Mouse (Mus musculus) liver, embryonic 14.5 days (tissue): ENCODE measurements around the gene St6galnac4.

Experiments
- CTCF ChIP-seq: IDR thresholded peaks from 2 replicates; pipeline ENCODE4 v1.5.1; 2016; ENCODE audit warnings: antibody characterized with exemption, low read depth, control low read depth
- EP300 ChIP-seq: IDR thresholded peaks from 2 replicates; pipeline ENCODE4 v1.6.1; 2016; ENCODE audit warnings: antibody characterized with exemption, low read depth

- TF ChIP-seq CTCF = no peak
- TF ChIP-seq EP300 = no peak
Observed at GRCm38 (mm10) chr2:32640550-32641051, 53.7 kb downstream of the St6galnac4 start.
